Mouse (Mus musculus) CH12.LX (cell line): ENCODE results near the gene Cacng4. TPM values are rescaled to one million over a fixed set of nuclear protein-coding genes. Genes with fewer than 3 reads are reported as not detected.

Experiments
- DNase-seq: peaks from one replicate; pipeline ENCODE4 v3.0.0-alpha.2; 2013; ENCODE audit errors: extremely low read depth
- H3K27ac ChIP-seq: 2 replicates; pipeline ENCODE4 v1.5.1; 2012; ENCODE audit warnings: low read depth, mild to moderate bottlenecking, control low read depth, moderate library complexity; ENCODE audit not compliant: insufficient read depth
- H3K27me3 ChIP-seq: replicated peaks from 2 replicates; pipeline ENCODE3; 2012; ENCODE audit warnings: inconsistent platforms
- H3K36me3 ChIP-seq, 2 experiments: replicated peaks in 1 of 2; 2 replicates each; pipeline versions ENCODE3 to v1.6.1; 2012; ENCODE audit warnings: inconsistent platforms in 1 of 2, low read length in 1 of 2, mild to moderate bottlenecking in 1 of 2, mixed read lengths in 1 of 2, moderate library complexity in 1 of 2; ENCODE audit not compliant: control insufficient read depth in 1 of 2, insufficient read depth in 1 of 2
- H3K4me1 ChIP-seq, 2 experiments: 2 replicates each; pipeline ENCODE4 v1.6.1; 2012; ENCODE audit warnings: inconsistent platforms in 1 of 2, moderate library complexity in 1 of 2; ENCODE audit not compliant: insufficient read depth in 2 of 2, control insufficient read depth in 1 of 2
- H3K4me2 ChIP-seq: 2 replicates; pipeline ENCODE4 v1.6.1; 2012; ENCODE audit warnings: low read depth, mild to moderate bottlenecking, control low read depth; ENCODE audit not compliant: poor library complexity, insufficient read depth, severe bottlenecking
- H3K4me3 ChIP-seq, 3 experiments: fragments of 150-350 bp in 1 of 3; sonication (generic) in 1 of 3; replicated peaks in 1 of 3; 2 replicates each; pipeline versions ENCODE3 to v1.5.1; 2011 to 2012; ENCODE audit warnings: low read depth in 2 of 3, low read length in 2 of 3, mild to moderate bottlenecking in 2 of 3, moderate library complexity in 2 of 3, control low read depth in 1 of 3, improper control_type of control experiment in 1 of 3, inconsistent platforms in 1 of 3, mixed read lengths in 1 of 3; ENCODE audit not compliant: poor library complexity in 1 of 3
- H3K79me2 ChIP-seq: replicated peaks from 2 replicates; pipeline ENCODE4 v1.6.1; 2012; ENCODE audit warnings: mild to moderate bottlenecking, moderate library complexity; ENCODE audit not compliant: control insufficient read depth, poor library complexity, insufficient read depth, severe bottlenecking; ENCODE audit errors: extremely low read depth
- H3K9ac ChIP-seq: 2 replicates; pipeline ENCODE4 v1.6.1; 2012; ENCODE audit warnings: low read depth, mild to moderate bottlenecking, control low read depth, moderate library complexity; ENCODE audit not compliant: insufficient read depth
- H3K9me3 ChIP-seq: replicated peaks from 2 replicates; pipeline ENCODE3; 2012; ENCODE audit warnings: low read length, inconsistent platforms, mixed read lengths
- CHD2 ChIP-seq: IDR thresholded peaks from 2 replicates; pipeline ENCODE4 v1.6.1; 2011; ENCODE audit warnings: low read length, improper control_type of control experiment
- CTCF ChIP-seq, 2 experiments: IDR thresholded peaks in 1 of 2; conservative IDR thresholded peaks in 1 of 2; 2 replicates each; pipeline ENCODE4 v1.5.1; 2011 to 2012; ENCODE audit warnings: low read depth in 2 of 2, low read length in 2 of 2, improper control_type of control experiment in 1 of 2, inconsistent platforms in 1 of 2, mild to moderate bottlenecking in 1 of 2, moderate library complexity in 1 of 2
- JUN ChIP-seq: IDR thresholded peaks from 2 replicates; pipeline ENCODE4 v1.6.1; 2011; ENCODE audit warnings: low read depth, mild to moderate bottlenecking, low read length, improper control_type of control experiment, moderate library complexity; ENCODE audit not compliant: insufficient read depth
- JUND ChIP-seq: conservative IDR thresholded peaks from 2 replicates; pipeline ENCODE4 v1.6.1; 2011; ENCODE audit warnings: low read depth, low read length, improper control_type of control experiment
- MXI1 ChIP-seq: IDR thresholded peaks from 2 replicates; pipeline ENCODE4 v1.6.1; 2011; ENCODE audit warnings: mild to moderate bottlenecking, low read depth, low read length, improper control_type of control experiment
- MYC ChIP-seq: IDR thresholded peaks from 2 replicates; pipeline ENCODE4 v1.6.1; 2011; ENCODE audit warnings: low read depth, mild to moderate bottlenecking, improper control_type of control experiment, low read length
- NELFE ChIP-seq: IDR thresholded peaks from 2 replicates; pipeline ENCODE4 v1.6.1; 2011; ENCODE audit warnings: low read depth, low read length, improper control_type of control experiment
- RAD21 ChIP-seq: IDR thresholded peaks from 2 replicates; pipeline ENCODE4 v1.6.1; 2011; ENCODE audit warnings: low read depth, mild to moderate bottlenecking, low read length, improper control_type of control experiment, moderate library complexity
- RCOR1 ChIP-seq: conservative IDR thresholded peaks from 2 replicates; pipeline ENCODE4 v1.6.1; 2012; ENCODE audit warnings: low read depth, mild to moderate bottlenecking, inconsistent platforms, low read length, improper control_type of control experiment
- SMC3 ChIP-seq: IDR thresholded peaks from 2 replicates; pipeline ENCODE4 v1.6.1; 2011; ENCODE audit warnings: low read depth, low read length, improper control_type of control experiment
- USF1 ChIP-seq: IDR thresholded peaks from 2 replicates; pipeline ENCODE4 v1.6.1; 2014; ENCODE audit warnings: low read depth, mild to moderate bottlenecking, inconsistent platforms, low read length, improper control_type of control experiment
- ZKSCAN1 ChIP-seq: IDR thresholded peaks from 2 replicates; pipeline ENCODE4 v1.6.1; 2012; ENCODE audit warnings: low read depth, inconsistent platforms, low read length, improper control_type of control experiment, borderline replicate concordance
- ZMIZ1 ChIP-seq: IDR thresholded peaks from 2 replicates; pipeline ENCODE4 v1.6.1; 2012; ENCODE audit warnings: low read depth, mild to moderate bottlenecking, inconsistent platforms, low read length, improper control_type of control experiment
- dilution Hi-C: fragments of 300-500 bp; cut with MboI; formaldehyde crosslinking; loops from 2 replicates; pipeline ENCODE4 v1.14.3; 2020; ENCODE audit warnings: low sequenced_read_pairs; ENCODE audit not compliant: extremely low pct_unique_long_range_greater_than_20kb, extremely low pct_ligation_motif_present
- in situ Hi-C: fragments of 300-500 bp; cut with MboI; formaldehyde crosslinking; loops from 3 replicates; pipeline ENCODE4 v1.14.3; 2019; ENCODE audit warnings: low sequenced_read_pairs, low pct_ligation_motif_present, low pct_unique_long_range_greater_than_20kb, mixed read lengths
- polyA plus RNA-seq: library from polyadenylated mRNA; unstranded; fragments of >175 nt; gene quantifications from 2 replicates; pipeline ENCODE4 v1.2.1, GENCODE M21; 2012; ENCODE audit warnings: low read depth; ENCODE audit not compliant: insufficient read length
- total RNA-seq, 2 experiments: library from RNA; depleted of rRNA; stranded (reverse); fragments of 300-350 nt in 1 of 2; fragments of >200 nt in 1 of 2; gene quantifications; 2 replicates each; pipeline ENCODE4 v1.2.3; 2012 to 2014

The Cacng4 gene
- total and polyA plus RNA-seq, 3 experiments = not detected

- Histone ChIP-seq H3K4me2 (no peak overlapping the region), H3K9ac (no peak overlapping the region), H3K79me2 (no peaks in the 10 kb centered on the region), H3K36me3 (no peaks in the 10 kb centered on the region), H3K4me1 (no peaks in the 10 kb centered on the region), H3K27me3 (peaks cover 57% of the 10 kb centered on the region), H3K4me3 (no peak overlapping the region)
- DNase-seq = no peak
- TF ChIP-seq RCOR1 (no peak), CHD2 (no peak), ZMIZ1 (no peak), USF1 (no peak), JUND (no peak)
- TF ChIP-seq, all 38 proteins: peak for 0
- Histone ChIP-seq H3K27ac (no peak overlapping the region), H3K9me3 (peaks cover 3% of the 10 kb centered on the region)
- dilution Hi-C loops (no loop called here), in situ Hi-C loops (no loop called here)
These were observed 18.1 kb upstream of the Cacng4 start for GRCm38 (mm10) chr11:107812429-107812828.

GRCm38 (mm10) chr11:107808508-107808907 is 14.2 kb upstream of the Cacng4 start:
- in situ Hi-C loops = no loop called here
- H3K4me2 ChIP-seq = no peak overlapping the region
- H3K4me1 ChIP-seq = no peaks in the 10 kb centered on the region
- H3K27ac ChIP-seq = no peak overlapping the region
- H3K9me3 ChIP-seq = peaks cover 3% of the 10 kb centered on the region
- no peaks in the 10 kb centered on the region for H3K36me3 ChIP-seq
- no peaks in the 10 kb centered on the region for H3K79me2 ChIP-seq
- TF ChIP-seq MYC (no peak), SMC3 (peak; percentile 44; the same call in 1 of the 2 replicates), CTCF (conservative IDR thresholded peaks at IDR 0.05 in 1 of 2, IDR thresholded peaks at IDR 0.05 in 1 of 2; ENCODE audit: low read depth in 2 of 2, low read length in 2 of 2) (peak; percentile 60 to 76), ZKSCAN1 (no peak), RAD21 (peak; percentile 42)
- peaks cover 60% of the 10 kb centered on the region for H3K27me3 ChIP-seq
- dilution Hi-C loops = no loop called here
- no peak overlapping the region for H3K9ac ChIP-seq
- DNase-seq = peak; percentile 35
- no peak overlapping the region for H3K4me3 ChIP-seq

GRCm38 (mm10) chr11:107806058-107806457 is 11.7 kb upstream of the Cacng4 start:
- no peak for TF ChIP-seq JUN
- no peak for TF ChIP-seq MXI1
- TF ChIP-seq NELFE = no peak
- TF ChIP-seq CHD2 = no peak
- H3K4me3 ChIP-seq = no peak overlapping the region
- dilution Hi-C loops (no loop called here), in situ Hi-C loops (no loop called here)
- H3K4me1 ChIP-seq = no peaks in the 10 kb centered on the region
- H3K9ac ChIP-seq = no peak overlapping the region
- H3K9me3 ChIP-seq = peaks cover 3% of the 10 kb centered on the region
- no peak for DNase-seq
- H3K27me3 ChIP-seq = peaks cover 57% of the 10 kb centered on the region
- no peaks in the 10 kb centered on the region for H3K36me3 ChIP-seq
- no peak overlapping the region for H3K27ac ChIP-seq
- no peaks in the 10 kb centered on the region for H3K79me2 ChIP-seq
- no peak overlapping the region for H3K4me2 ChIP-seq
